Mouse (Mus musculus) limb, embryonic 14.5 days (tissue): ENCODE results near the gene Gabra2. TPM values are rescaled to one million over a fixed set of nuclear protein-coding genes. Genes with fewer than 3 reads are reported as not detected.

Experiments used
- ATAC-seq: fragments of 200-750 bp; cut with Nextera tagmentation; 2 replicates; pipeline ENCODE4 v1.8.0; 2017; ENCODE audit warnings: low read depth, moderate number of reproducible peaks, moderate TSS enrichment; ENCODE audit not compliant: low FRiP score
- DNase-seq: peaks from one replicate; pipeline ENCODE4 v3.0.0-alpha.2; 2015; ENCODE audit warnings: low spot score
- H3K27ac ChIP-seq: fragments of 300-500 bp; sonication (generic); replicated peaks from 2 replicates; pipeline ENCODE4 v1.5.1; 2014; ENCODE audit warnings: low read depth, mild to moderate bottlenecking, low read length, moderate library complexity, mixed read lengths
- H3K27me3 ChIP-seq: fragments of 300-500 bp; sonication (generic); 2 replicates; pipeline ENCODE4 v1.6.1; 2014; ENCODE audit warnings: low read length, mixed read lengths; ENCODE audit not compliant: control insufficient read depth, insufficient read depth
- H3K36me3 ChIP-seq: fragments of 300-500 bp; sonication (generic); 2 replicates; pipeline ENCODE4 v1.6.1; 2014; ENCODE audit warnings: mild to moderate bottlenecking, low read length, moderate library complexity, mixed read lengths; ENCODE audit not compliant: control insufficient read depth, insufficient read depth
- H3K4me1 ChIP-seq: fragments of 300-500 bp; sonication (generic); 2 replicates; pipeline ENCODE4 v1.6.1; 2014; ENCODE audit warnings: antibody characterized with exemption, low read length, mixed read lengths; ENCODE audit not compliant: control insufficient read depth, insufficient read depth
- H3K4me2 ChIP-seq: fragments of 300-500 bp; sonication (generic); replicated peaks from 2 replicates; pipeline ENCODE4 v1.6.1; 2014; ENCODE audit warnings: low read depth, mild to moderate bottlenecking, low read length, moderate library complexity; ENCODE audit not compliant: severe bottlenecking
- H3K4me3 ChIP-seq: fragments of 300-500 bp; sonication (generic); replicated peaks from 2 replicates; pipeline ENCODE4 v1.5.1; 2014; ENCODE audit warnings: low read length
- H3K9ac ChIP-seq: fragments of 300-500 bp; sonication (generic); 2 replicates; pipeline ENCODE4 v1.6.1; 2014; ENCODE audit warnings: mild to moderate bottlenecking, low read depth, low read length, moderate library complexity; ENCODE audit not compliant: severe bottlenecking
- H3K9me3 ChIP-seq: fragments of 300-500 bp; sonication (generic); 2 replicates; pipeline ENCODE4 v1.6.1; 2016; ENCODE audit warnings: low read length; ENCODE audit not compliant: control insufficient read depth
- POLR2A ChIP-seq: fragments of 200-500 bp; IDR thresholded peaks from 2 replicates; pipeline ENCODE4 v1.8.0; 2012; ENCODE audit warnings: inconsistent platforms, mild to moderate bottlenecking, moderate library complexity, borderline replicate concordance; ENCODE audit not compliant: insufficient read depth, insufficient read length; ENCODE audit errors: extremely low read depth
- WGBS: fragments of 180-500 bp; shearing (Covaris S2); extraction: QIAGEN DNeasy Blood & Tissue Kit; methylation state at CpG from one replicate; pipeline ENCODE4 v1.1.7; 2014; 5-methylcytosine and 5-hydroxymethylcytosine counted together
- polyA plus RNA-seq, 2 experiments: library from polyadenylated mRNA; depleted of rRNA in 1 of 2; stranded (reverse) in 1 of 2; unstranded in 1 of 2; fragments of >200 nt; fragmentation: Nextera tagmentation in 1 of 2; extraction: Ambion mirVana in 1 of 2; gene quantifications; 2 replicates each; pipeline versions ENCODE4 v1.2.1 to v1.2.3; 2012 to 2014

Gene Gabra2
- polyA plus RNA-seq, 2 experiments, result 0.40 to 0.54 TPM

DNA sequence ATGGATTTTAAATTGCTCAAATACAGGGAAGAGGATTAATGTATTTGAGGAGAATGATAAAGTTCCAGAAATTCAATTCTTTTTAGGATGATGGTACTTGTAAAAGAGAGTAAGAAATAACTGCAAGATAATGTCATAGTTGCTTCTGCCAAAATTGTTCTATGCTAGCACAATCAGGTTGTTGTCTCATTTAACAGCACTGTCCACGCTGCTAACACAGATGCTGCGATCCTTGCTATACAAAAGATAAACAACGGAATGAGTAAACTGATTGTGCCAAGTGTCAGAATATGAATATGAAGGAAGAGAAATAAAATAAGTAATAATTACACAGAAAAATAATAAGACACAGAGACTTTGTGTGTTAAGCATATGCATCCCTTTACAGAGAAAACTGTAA, 84.9 kb downstream of the Gabra2 start:
- WGBS, result 91% methylated on average over 3 of the region's 3 CpGs
- ATAC-seq (no peak), DNase-seq (no peak)
- Histone ChIP-seq H3K4me3 (no peak overlapping the region), H3K36me3 (no peaks in the 10 kb centered on the region), H3K9ac (no peak overlapping the region), H3K27ac (no peak overlapping the region), H3K9me3 (no peaks in the 10 kb centered on the region), H3K4me2 (no peak overlapping the region), H3K4me1 (no peaks in the 10 kb centered on the region), H3K27me3 (no peaks in the 10 kb centered on the region)
- no peak for TF ChIP-seq POLR2A

DNA sequence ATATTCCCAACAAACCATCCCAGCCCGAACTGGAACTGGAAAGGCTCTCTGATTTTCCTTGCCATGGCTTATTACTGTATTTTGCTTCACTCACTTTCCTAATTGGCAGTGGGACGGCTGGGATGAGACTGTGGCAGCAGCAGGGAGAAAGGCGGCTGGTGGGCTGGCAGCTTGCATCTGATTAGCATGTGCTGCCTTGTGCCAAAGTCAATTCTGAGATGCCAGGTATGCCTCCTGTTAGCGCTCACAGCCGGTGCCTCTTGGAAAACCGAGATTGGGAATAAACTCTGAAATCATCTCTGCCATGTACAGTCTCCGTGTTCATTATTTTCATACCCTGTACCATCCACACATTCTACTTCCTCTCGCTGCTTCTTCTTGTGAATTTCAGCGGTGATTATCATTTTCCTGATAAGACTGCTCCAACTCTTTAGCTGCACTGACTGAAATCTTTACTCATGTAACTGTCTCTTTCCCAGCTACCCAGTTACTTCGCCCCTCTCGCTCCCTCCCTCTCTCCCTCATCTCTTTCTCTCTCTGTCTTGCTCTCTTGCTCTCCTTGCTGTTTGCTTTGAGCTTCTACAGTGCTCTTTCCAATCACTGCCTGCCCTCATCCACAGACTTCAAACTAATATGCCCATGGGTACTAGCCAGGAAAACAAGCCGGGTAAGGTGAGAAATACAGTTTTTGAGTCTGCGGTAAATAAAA, 99.9 kb downstream of the Gabra2 start:
- DNase-seq, result no peak
- no peaks in the 10 kb centered on the region for H3K9me3 ChIP-seq
- no peak for ATAC-seq
- H3K4me1 ChIP-seq, result no peaks in the 10 kb centered on the region
- H3K4me2 ChIP-seq, result no peak overlapping the region
- no peak overlapping the region for H3K4me3 ChIP-seq
- 75% methylated on average over 13 of the region's 13 CpGs for WGBS
- no peak overlapping the region for H3K9ac ChIP-seq
- TF ChIP-seq POLR2A, result no peak
- H3K27ac ChIP-seq, result no peak overlapping the region
- H3K36me3 ChIP-seq, result no peaks in the 10 kb centered on the region
- H3K27me3 ChIP-seq, result no peaks in the 10 kb centered on the region

DNA sequence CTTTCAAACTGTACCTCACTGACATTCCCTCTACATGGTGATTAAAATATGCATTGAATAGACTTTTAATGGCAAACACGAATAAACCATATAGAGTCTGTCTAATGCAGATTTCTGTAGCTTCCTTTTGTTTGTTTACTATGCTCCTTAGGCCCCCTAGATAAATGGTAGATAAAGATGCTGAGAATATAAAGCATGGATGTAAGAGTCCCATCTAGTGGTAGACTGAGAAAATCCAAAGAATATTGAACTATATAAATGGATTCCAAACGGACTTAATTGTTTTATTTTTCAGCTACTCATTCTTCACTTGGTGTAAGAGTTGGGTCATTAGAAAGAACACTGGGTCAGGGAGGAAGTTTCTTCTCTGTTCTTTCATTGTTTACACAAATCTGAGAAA, 102.4 kb downstream of the Gabra2 start:
- Histone ChIP-seq H3K27ac (no peak overlapping the region), H3K4me3 (no peak overlapping the region), H3K9me3 (no peaks in the 10 kb centered on the region), H3K4me1 (no peaks in the 10 kb centered on the region), H3K27me3 (no peaks in the 10 kb centered on the region), H3K9ac (no peak overlapping the region), H3K4me2 (no peak overlapping the region), H3K36me3 (no peaks in the 10 kb centered on the region)
- TF ChIP-seq POLR2A, result no peak
- DNase-seq (no peak), ATAC-seq (no peak)
- WGBS, result 68% methylated on average over 2 of the region's 2 CpGs

DNA sequence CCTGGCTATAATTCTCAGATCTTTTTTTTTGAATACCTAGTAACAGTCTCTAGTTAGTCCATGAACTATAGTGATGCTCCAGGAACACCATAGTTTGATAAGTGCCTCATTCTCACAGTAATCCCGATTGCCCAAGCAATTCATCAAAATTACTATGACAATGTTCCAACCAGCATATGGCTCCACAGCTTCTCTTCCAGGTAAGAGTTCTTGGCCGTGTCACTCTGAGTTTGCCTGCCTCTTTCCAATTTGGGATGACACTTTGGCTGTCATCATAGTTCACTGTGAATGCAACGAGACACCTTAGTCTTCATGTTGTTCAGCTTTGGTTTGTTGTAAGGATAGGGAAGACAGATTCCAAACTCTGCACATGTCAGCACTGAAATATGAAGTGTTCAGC, 104.8 kb downstream of the Gabra2 start:
- ATAC-seq (no peak), DNase-seq (no peak)
- Histone ChIP-seq H3K4me1 (no peaks in the 10 kb centered on the region), H3K9me3 (no peaks in the 10 kb centered on the region), H3K27ac (no peak overlapping the region), H3K4me3 (no peak overlapping the region), H3K36me3 (no peaks in the 10 kb centered on the region), H3K4me2 (no peak overlapping the region), H3K27me3 (no peaks in the 10 kb centered on the region), H3K9ac (no peak overlapping the region)
- WGBS, result 85% methylated on average over 3 of the region's 3 CpGs
- TF ChIP-seq POLR2A, result no peak
